Mouse (Mus musculus) megakaryocyte-erythroid progenitor cell, adult 5-6 weeks (primary cell): ENCODE measurements at regions not wholly inside any gene's neighbourhood (a gene's known extent, or its start where the extent isn't known, plus 50 kb on each side); places are given as distances from the start of the nearest gene placed in this dataset.

ENCODE experiments used
- ATAC-seq: replicated peaks from 2 replicates; pipeline ENCODE4 v1.8.0; 2016; ENCODE audit warnings: mild to moderate bottlenecking, inconsistent platforms; ENCODE audit not compliant: severe bottlenecking, poor library complexity, low FRiP score, low TSS enrichment

- ATAC-seq = no peak
These were observed 137.1 kb upstream of the Hs6st1 start for GRCm38 (mm10) chr1:35931056-35931455.

- ATAC-seq = no peak
These were observed 134.7 kb upstream of the Hs6st1 start for GRCm38 (mm10) chr1:35933511-35933910.

GRCm38 (mm10) chr1:35935099-35935651 is 133.0 kb upstream of the Hs6st1 start:
- peak; percentile 69 for ATAC-seq

- no peak for ATAC-seq
These were observed 131.7 kb upstream of the Hs6st1 start for GRCm38 (mm10) chr1:35936362-35937093.

- ATAC-seq = no peak
These were observed 128.0 kb upstream of the Hs6st1 start for GRCm38 (mm10) chr1:35940236-35940635.

GRCm38 (mm10) chr1:35941642-35942077 is 126.5 kb upstream of the Hs6st1 start:
- no peak; the same call in 1 of the 2 replicates for ATAC-seq

GRCm38 (mm10) chr1:35942222-35942621 is 126.0 kb upstream of the Hs6st1 start:
- peak; percentile 58 for ATAC-seq

- no peak for ATAC-seq
These were observed 124.4 kb upstream of the Hs6st1 start for GRCm38 (mm10) chr1:35943800-35944199.

GRCm38 (mm10) chr1:35944376-35944775 is 123.8 kb upstream of the Hs6st1 start:
- no peak for ATAC-seq

- no peak for ATAC-seq
These were observed 123.4 kb upstream of the Hs6st1 start for GRCm38 (mm10) chr1:35944849-35945248.

- ATAC-seq = no peak
These were observed 122.6 kb upstream of the Hs6st1 start for GRCm38 (mm10) chr1:35945596-35945995.

GRCm38 (mm10) chr1:35948104-35948503 is 120.1 kb upstream of the Hs6st1 start:
- ATAC-seq = no peak

GRCm38 (mm10) chr1:35951082-35951481 is 117.1 kb upstream of the Hs6st1 start:
- ATAC-seq = no peak

- no peak for ATAC-seq
These were observed 114.5 kb upstream of the Hs6st1 start for GRCm38 (mm10) chr1:35953721-35954120.

- ATAC-seq = no peak
These were observed 110.5 kb upstream of the Hs6st1 start for GRCm38 (mm10) chr1:35957425-35958372.

GRCm38 (mm10) chr1:35959729-35960128 is 108.5 kb upstream of the Hs6st1 start:
- ATAC-seq = no peak

GRCm38 (mm10) chr1:35960844-35961243 is 107.4 kb upstream of the Hs6st1 start:
- ATAC-seq = no peak

- ATAC-seq = no peak
These were observed 106.3 kb upstream of the Hs6st1 start for GRCm38 (mm10) chr1:35961923-35962322.

GRCm38 (mm10) chr1:35968489-35968888 is 99.7 kb upstream of the Hs6st1 start:
- ATAC-seq = no peak
